Mouse (Mus musculus) midbrain, embryonic 12.5 days (tissue): ENCODE measurements around the gene Slc35e2. TPM values are rescaled to one million over a fixed set of nuclear protein-coding genes. Genes with fewer than 3 reads are reported as not detected.
"Not testable (repeated sequence)": the region's sequence is repeated elsewhere in the genome, so short reads cannot be mapped to it uniquely, and the experiment has no call there.

ENCODE experiments used
- ATAC-seq: fragments of 200-750 bp; cut with Nextera tagmentation; 2 replicates; pipeline ENCODE4 v1.8.0; 2017; ENCODE audit warnings: low read depth, moderate TSS enrichment, moderate library complexity; ENCODE audit not compliant: low FRiP score
- H3K27ac ChIP-seq: fragments of 300-500 bp; sonication (generic); replicated peaks from 2 replicates; pipeline ENCODE4 v1.5.1; 2016; ENCODE audit warnings: mild to moderate bottlenecking
- H3K27me3 ChIP-seq: fragments of 300-500 bp; sonication (generic); 2 replicates; pipeline ENCODE4 v1.6.1; 2016; ENCODE audit warnings: mild to moderate bottlenecking
- H3K36me3 ChIP-seq: fragments of 300-500 bp; sonication (generic); 2 replicates; pipeline ENCODE4 v1.6.1; 2016
- H3K4me1 ChIP-seq: fragments of 300-500 bp; sonication (generic); 2 replicates; pipeline ENCODE4 v1.6.1; 2016
- H3K4me2 ChIP-seq: fragments of 300-500 bp; sonication (generic); replicated peaks from 2 replicates; pipeline ENCODE4 v1.6.1; 2016; ENCODE audit warnings: mild to moderate bottlenecking, moderate library complexity
- H3K4me3 ChIP-seq: fragments of 300-500 bp; sonication (generic); 2 replicates; pipeline ENCODE4 v1.5.1; 2016; ENCODE audit warnings: mild to moderate bottlenecking
- H3K9ac ChIP-seq: fragments of 300-500 bp; sonication (generic); replicated peaks from 2 replicates; pipeline ENCODE4 v1.6.1; 2016; ENCODE audit warnings: mild to moderate bottlenecking, moderate library complexity
- H3K9me3 ChIP-seq: fragments of 300-500 bp; sonication (generic); 2 replicates; pipeline ENCODE4 v1.6.1; 2016; ENCODE audit warnings: mild to moderate bottlenecking
- WGBS: fragments of 180-500 bp; shearing (Covaris S2); methylation state at CpG from one replicate; pipeline ENCODE4 v1.1.7; 2016; 5-methylcytosine and 5-hydroxymethylcytosine counted together
- polyA plus RNA-seq: library from polyadenylated mRNA; unstranded; fragments of >200 nt; fragmentation: Nextera tagmentation; extraction: Ambion mirVana; gene quantifications from 2 replicates; pipeline ENCODE4 v1.2.1, GENCODE M21; 2016

Slc35e2 gene
- polyA plus RNA-seq, 1 experiment from 2014 or later = 15.4 TPM

- no peaks in the 10 kb centered on the region for H3K27me3 ChIP-seq
- peak overlapping the region; percentile 98 for H3K4me3 ChIP-seq
- peak overlapping the region; percentile 95 for H3K9ac ChIP-seq
- peaks cover 14% of the 10 kb centered on the region for H3K36me3 ChIP-seq
- no peak overlapping the region for H3K27ac ChIP-seq
- no peak for ATAC-seq
- H3K4me2 ChIP-seq = peak overlapping the region; percentile 93
- H3K9me3 ChIP-seq = no peaks in the 10 kb centered on the region
- 89% methylated on average over 1 of the region's 1 CpGs for WGBS
- H3K4me1 ChIP-seq = peaks cover 18% of the 10 kb centered on the region
These were observed 1.5 kb downstream of the Slc35e2 start for GRCm38 (mm10) chr4:155602753-155603152.

GRCm38 (mm10) chr4:155603801-155604200, 2.6 kb downstream of the Slc35e2 start:
- Histone ChIP-seq H3K4me3 (no peak overlapping the region), H3K36me3 (peaks cover 14% of the 10 kb centered on the region), H3K27me3 (no peaks in the 10 kb centered on the region), H3K9ac (no peak overlapping the region), H3K4me1 (peaks cover 18% of the 10 kb centered on the region), H3K4me2 (no peak overlapping the region), H3K9me3 (no peaks in the 10 kb centered on the region), H3K27ac (no peak overlapping the region)
- no peak for ATAC-seq
- WGBS = 92% methylated on average over 6 of the region's 6 CpGs

GRCm38 (mm10) chr4:155605132-155605531, 3.9 kb downstream of the Slc35e2 start:
- Histone ChIP-seq H3K36me3 (peaks cover 19% of the 10 kb centered on the region), H3K9me3 (no peaks in the 10 kb centered on the region), H3K9ac (no peak overlapping the region), H3K4me3 (no peak overlapping the region), H3K27ac (no peak overlapping the region), H3K4me2 (no peak overlapping the region), H3K27me3 (no peaks in the 10 kb centered on the region), H3K4me1 (peaks cover 18% of the 10 kb centered on the region)
- whole genome bisulfite sequencing = 92% methylated on average over 4 of the region's 4 CpGs
- ATAC-seq = no peak

GRCm38 (mm10) chr4:155606825-155607224, 5.6 kb downstream of the Slc35e2 start:
- 88% methylated on average over 2 of the region's 2 CpGs for WGBS

GRCm38 (mm10) chr4:155611860-155612259, 10.6 kb downstream of the Slc35e2 start:
- no peak overlapping the region for H3K4me2 ChIP-seq
- H3K9ac ChIP-seq = no peak overlapping the region
- H3K9me3 ChIP-seq = no peaks in the 10 kb centered on the region
- no peak overlapping the region for H3K27ac ChIP-seq
- H3K27me3 ChIP-seq = no peaks in the 10 kb centered on the region
- ATAC-seq = no peak
- no peak overlapping the region for H3K4me3 ChIP-seq
- 93% methylated on average over 3 of the region's 3 CpGs for WGBS
- peaks cover 66% of the 10 kb centered on the region for H3K36me3 ChIP-seq
- no peaks in the 10 kb centered on the region for H3K4me1 ChIP-seq

More at GRCm38 (mm10) chr4:155606825-155607224, 5.6 kb downstream of the Slc35e2 start:
- H3K27ac ChIP-seq = no peak overlapping the region
- no peak overlapping the region for H3K4me2 ChIP-seq
- no peak overlapping the region for H3K9ac ChIP-seq
- no peak overlapping the region for H3K4me3 ChIP-seq
- H3K4me1 ChIP-seq = peaks cover 18% of the 10 kb centered on the region
- peaks cover 33% of the 10 kb centered on the region for H3K36me3 ChIP-seq
- ATAC-seq = no peak
- no peaks in the 10 kb centered on the region for H3K27me3 ChIP-seq
- H3K9me3 ChIP-seq = no peaks in the 10 kb centered on the region

- Histone ChIP-seq H3K36me3 (peaks cover 80% of the 10 kb centered on the region), H3K9ac (no peak overlapping the region), H3K27me3 (no peaks in the 10 kb centered on the region), H3K9me3 (no peaks in the 10 kb centered on the region), H3K4me2 (no peak overlapping the region), H3K4me1 (no peaks in the 10 kb centered on the region), H3K27ac (no peak overlapping the region), H3K4me3 (no peak overlapping the region)
- ATAC-seq = no peak
- 96% methylated on average over 3 of the region's 3 CpGs for WGBS
These were observed 12.0 kb downstream of the Slc35e2 start for GRCm38 (mm10) chr4:155613264-155613663.

GRCm38 (mm10) chr4:155618321-155618720, 17.1 kb downstream of the Slc35e2 start:
- Histone ChIP-seq H3K9me3 (no peaks in the 10 kb centered on the region), H3K27ac (no peak overlapping the region), H3K4me3 (no peak overlapping the region), H3K27me3 (no peaks in the 10 kb centered on the region), H3K4me2 (no peak overlapping the region), H3K9ac (no peak overlapping the region), H3K4me1 (0 out of 2 replicates have a peak, but pooled peaks cover under 1% of the 10 kb centered on the region), H3K36me3 (peaks cover 78% of the 10 kb centered on the region)
- no peak for ATAC-seq
- WGBS = 94% methylated on average over 5 of the region's 5 CpGs

- Histone ChIP-seq H3K27ac (peak within 1 kb of the TSS; percentile 78), H3K9me3 (no peaks in the 10 kb centered on the region), H3K27me3 (no peaks in the 10 kb centered on the region), H3K4me1 (peaks cover 12% of the 10 kb centered on the region), H3K4me2 (peak within 1 kb of the TSS; percentile 75), H3K4me3 (peak within 1 kb of the TSS; percentile 93), H3K9ac (peak within 1 kb of the TSS; percentile 82), H3K36me3 (peaks cover 41% of the 10 kb centered on the region)
- under 1% methylated on average over 84 of the region's 84 CpGs for WGBS
- ATAC-seq = peak; percentile 100
These were observed 23.4 kb downstream of the Slc35e2 start, which contains the start of gene Cdk11b for GRCm38 (mm10) chr4:155624338-155625291. TSS of gene Cdk11b (plus strand) at chr4:155624854.

- Histone ChIP-seq H3K9ac (no peak overlapping the region), H3K4me3 (no peak overlapping the region), H3K9me3 (no peaks in the 10 kb centered on the region), H3K36me3 (peaks cover 72% of the 10 kb centered on the region), H3K27me3 (no peaks in the 10 kb centered on the region), H3K4me2 (no peak overlapping the region), H3K27ac (no peak overlapping the region), H3K4me1 (peaks cover 2% of the 10 kb centered on the region)
- no peak for ATAC-seq
- 92% methylated on average over 6 of the region's 6 CpGs for WGBS
These were observed 29.1 kb downstream of the Slc35e2 start for GRCm38 (mm10) chr4:155630267-155630666.

GRCm38 (mm10) chr4:155635766-155636499, 34.7 kb downstream of the Slc35e2 start:
- peaks cover 92% of the 10 kb centered on the region for H3K36me3 ChIP-seq
- ATAC-seq = no peak

GRCm38 (mm10) chr4:155643531-155643930, 42.3 kb downstream of the Slc35e2 start:
- Histone ChIP-seq H3K4me1 (no peaks in the 10 kb centered on the region), H3K27ac (no peak overlapping the region), H3K27me3 (no peaks in the 10 kb centered on the region), H3K9me3 (no peaks in the 10 kb centered on the region), H3K9ac (no peak overlapping the region), H3K4me3 (no peak overlapping the region), H3K4me2 (no peak overlapping the region), H3K36me3 (peaks cover 83% of the 10 kb centered on the region)
- ATAC-seq = no peak
- 91% methylated on average over 1 of the region's 1 CpGs for WGBS

More at GRCm38 (mm10) chr4:155635766-155636499, 34.7 kb downstream of the Slc35e2 start:
- Histone ChIP-seq H3K9me3 (no peaks in the 10 kb centered on the region), H3K9ac (no peak overlapping the region), H3K4me3 (no peak overlapping the region), H3K4me1 (no peaks in the 10 kb centered on the region), H3K27me3 (no peaks in the 10 kb centered on the region), H3K27ac (no peak overlapping the region), H3K4me2 (no peak overlapping the region)

- H3K27ac ChIP-seq, H3K4me3 ChIP-seq, H3K27me3 ChIP-seq, H3K9ac ChIP-seq, H3K9me3 ChIP-seq, ATAC-seq, H3K4me2 ChIP-seq, H3K4me1 ChIP-seq: not testable (repeated sequence)
- peaks cover 86% of the 10 kb centered on the region for H3K36me3 ChIP-seq
- WGBS = 94% methylated on average over 2 of the region's 2 CpGs
These were observed 44.1 kb downstream of the Slc35e2 start, which contains the start of gene Gm10563 for GRCm38 (mm10) chr4:155645308-155645707. TSS of gene Gm10563 (minus strand) at chr4:155645408.
